Mouse (Mus musculus): ENCODE data around the gene Hs3st1. TPM values are rescaled to one million over a fixed set of nuclear protein-coding genes. Genes with fewer than 3 reads are reported as not detected.

The Hs3st1 gene
- total RNA-seq, 2 experiments from 2014 or later = 42.9 to 52.5 TPM

GRCm38 (mm10) chr5:39643924-39644826, 111.1 kb downstream of the Hs3st1 start:
- DNase-seq (ENCODE audit: low spot score in 2 of 2) = peak; percentile 91 to 95
- intact Hi-C loops (cut with DNase I) = loop anchor here (2.0 to 10.0 kb wide), 7 partner anchors 317 to 1301 kb away; no protein-coding TSS in a partner anchor

GRCm38 (mm10) chr5:39643260-39643923, 111.9 kb downstream of the Hs3st1 start:
- intact Hi-C loops (cut with DNase I) = loop anchor here (2.0 to 10.0 kb wide), 5 partner anchors 316 to 1301 kb away; no protein-coding TSS in a partner anchor

GRCm38 (mm10) chr5:39642222-39642770, 113.0 kb downstream of the Hs3st1 start:
- DNase-seq (ENCODE audit: low spot score in 2 of 2) = no peak
- intact Hi-C loops (cut with DNase I) = loop anchor here (2.0 to 10.0 kb wide), 5 partner anchors 315 to 1303 kb away; no protein-coding TSS in a partner anchor

More at GRCm38 (mm10) chr5:39643260-39643923, 111.9 kb downstream of the Hs3st1 start:
- DNase-seq (ENCODE audit: low spot score in 2 of 2) = peak in 1 of 2 experiments; percentile 84

- peak; percentile 80 to 87 for DNase-seq (ENCODE audit: low spot score in 2 of 2)
- intact Hi-C loops (cut with DNase I) = loop anchor here (5.0 to 10.0 kb wide), 4 partner anchors 312 to 1305 kb away; no protein-coding TSS in a partner anchor
Measured at GRCm38 (mm10) chr5:39639438-39640177, 115.7 kb downstream of the Hs3st1 start.

GRCm38 (mm10) chr5:39638926-39639325, 116.3 kb downstream of the Hs3st1 start:
- intact Hi-C loops (cut with DNase I) = no loop called here
- DNase-seq (ENCODE audit: low spot score in 2 of 2) = peak in 1 of 2 experiments; percentile 38

- DNase-seq (ENCODE audit: low spot score in 2 of 2) = peak in 1 of 2 experiments; percentile 71
- intact Hi-C loops (cut with DNase I) = no loop called here
Measured at GRCm38 (mm10) chr5:39637874-39638273, 117.4 kb downstream of the Hs3st1 start.

- no peak for DNase-seq (ENCODE audit: low spot score in 2 of 2)
- intact Hi-C loops (cut with DNase I) = no loop called here
Measured at GRCm38 (mm10) chr5:39636090-39636489, 119.2 kb downstream of the Hs3st1 start.

GRCm38 (mm10) chr5:39634300-39635047, 120.8 kb downstream of the Hs3st1 start:
- intact Hi-C loops (cut with DNase I) = no loop called here
- DNase-seq (ENCODE audit: low spot score in 2 of 2) = no peak

- DNase-seq (ENCODE audit: low spot score in 2 of 2) = no peak
- intact Hi-C loops (cut with DNase I) = no loop called here
Measured at GRCm38 (mm10) chr5:39633206-39633605, 122.1 kb downstream of the Hs3st1 start.

GRCm38 (mm10) chr5:39630841-39631240, 124.4 kb downstream of the Hs3st1 start:
- intact Hi-C loops (cut with DNase I) = no loop called here

GRCm38 (mm10) chr5:39625037-39625473, 130.2 kb downstream of the Hs3st1 start:
- intact Hi-C loops (cut with DNase I) = no loop called here
- peak in 1 of 2 experiments; percentile 62 for DNase-seq (ENCODE audit: low spot score in 2 of 2)

More at GRCm38 (mm10) chr5:39630841-39631240, 124.4 kb downstream of the Hs3st1 start:
- no peak for DNase-seq (ENCODE audit: low spot score in 2 of 2)

GRCm38 (mm10) chr5:39624218-39624590, 131.1 kb downstream of the Hs3st1 start:
- intact Hi-C loops (cut with DNase I) = no loop called here
- peak in 1 of 2 experiments; percentile 48 for DNase-seq (ENCODE audit: low spot score in 2 of 2)

GRCm38 (mm10) chr5:39623304-39624217, 131.7 kb downstream of the Hs3st1 start:
- intact Hi-C loops (cut with DNase I) = no loop called here
- peak in 1 of 2 experiments; percentile 54 for DNase-seq (ENCODE audit: low spot score in 2 of 2)

GRCm38 (mm10) chr5:39620206-39620866, 134.9 kb downstream of the Hs3st1 start:
- intact Hi-C loops (cut with DNase I) = no loop called here
- no peak for DNase-seq (ENCODE audit: low spot score in 2 of 2)

GRCm38 (mm10) chr5:39617354-39617977, 137.8 kb downstream of the Hs3st1 start:
- DNase-seq (ENCODE audit: low spot score in 2 of 2) = no peak

GRCm38 (mm10) chr5:39615202-39615601, 140.1 kb downstream of the Hs3st1 start:
- intact Hi-C loops (cut with DNase I) = loop anchor here (5.0 kb wide), 1 partner anchor 293 kb away; no protein-coding TSS in a partner anchor
- peak in 1 of 2 experiments; percentile 42 for DNase-seq (ENCODE audit: low spot score in 2 of 2)

More at GRCm38 (mm10) chr5:39617354-39617977, 137.8 kb downstream of the Hs3st1 start:
- intact Hi-C loops (cut with DNase I) = loop anchor here (5.0 kb wide), 1 partner anchor 295 kb away; no protein-coding TSS in a partner anchor
